Mouse (Mus musculus): ENCODE results near the gene Tmem183a. TPM values are rescaled to one million over a fixed set of nuclear protein-coding genes. Genes with fewer than 3 reads are reported as not detected.
A peak's percentile ranks its signal among the peaks of the same experiment; 100 is the strongest.

The Tmem183a gene
- total RNA-seq (2021) = 10 to 100 TPM; 11.1 to 14.2 TPM
- long read RNA-seq, experiment 1, transcript Tmem183a-201 (8 exons, 3,149 nt) = major isoform, 7 of 15 reads
- long read RNA-seq, experiment 1, partial matches to known transcripts = 0 of 15 reads
- long read RNA-seq, experiment 1, other reads (novel, unspliced or antisense) = 7 of 15 reads
- long read RNA-seq, experiment 2, transcript Tmem183a-201 (8 exons, 3,149 nt) = major isoform, 5 of 9 reads
- long read RNA-seq, experiment 2, partial matches to known transcripts = 0 of 9 reads
- long read RNA-seq, experiment 2, other reads (novel, unspliced or antisense) = 3 of 9 reads

GRCm38 (mm10) chr1:134361857-134362212, at the start of gene Tmem183a:
TSS of gene Tmem183a (minus strand) at chr1:134361979.
- DNase-seq = peak; percentile 96 to 98

- DNase-seq = no peak
These were observed 46.3 kb upstream of the Tmem183a start for GRCm38 (mm10) chr1:134408080-134408479.

DNA sequence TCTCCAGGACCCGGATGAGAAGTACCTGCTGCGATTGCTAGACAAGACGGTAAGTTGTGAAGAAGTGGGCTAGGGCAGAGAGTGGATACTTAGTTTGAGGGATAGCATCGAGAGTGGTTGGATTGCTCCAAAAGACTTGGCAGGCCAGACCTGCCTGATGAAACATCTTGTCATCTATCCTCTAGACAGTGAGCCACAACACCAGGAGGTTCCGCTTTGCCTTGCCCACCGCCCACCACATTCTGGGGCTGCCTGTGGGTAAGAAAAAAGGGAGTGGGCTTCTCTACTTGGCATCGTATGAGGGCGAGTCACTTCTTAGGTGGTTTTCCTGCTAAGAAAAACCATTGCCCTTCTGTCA, 44.6 kb upstream of the Tmem183a start:
- DNase-seq = no peak

- DNase-seq = peak; percentile 90
These were observed 44.0 kb upstream of the Tmem183a start, which contains the start of gene Cyb5r1 for GRCm38 (mm10) chr1:134405509-134406413. TSS of gene Cyb5r1 (plus strand) at chr1:134405559.

DNA sequence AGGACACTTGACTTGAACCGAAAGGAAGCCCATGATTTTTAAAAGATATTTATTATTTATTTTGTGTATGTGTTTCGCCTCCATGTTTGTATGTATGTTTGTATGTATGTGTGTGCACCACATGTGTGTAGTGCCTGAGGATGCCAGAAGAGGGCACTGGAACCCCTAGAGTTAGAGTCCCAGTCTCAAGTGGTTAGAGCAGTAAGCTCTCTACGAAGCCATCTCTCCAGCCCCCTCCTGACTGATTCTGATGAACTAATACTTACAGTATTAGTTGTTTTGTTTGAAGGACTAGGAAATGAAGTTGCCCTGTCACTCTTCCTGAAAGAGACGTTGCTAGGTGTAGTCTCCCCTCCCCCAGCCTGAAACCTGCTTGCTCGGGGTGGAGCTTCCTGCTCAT, 38.0 kb upstream of the Tmem183a start:
- DNase-seq = no peak

GRCm38 (mm10) chr1:134398210-134398609, 36.4 kb upstream of the Tmem183a start:
- no peak for DNase-seq

- no peak for DNase-seq
These were observed 32.0 kb upstream of the Tmem183a start for GRCm38 (mm10) chr1:134393827-134394226.

GRCm38 (mm10) chr1:134385666-134386065, 23.9 kb upstream of the Tmem183a start, which contains the start of gene 4933406M09Rik:
TSS of gene 4933406M09Rik (plus strand) at chr1:134385940.
- no peak for DNase-seq

DNA sequence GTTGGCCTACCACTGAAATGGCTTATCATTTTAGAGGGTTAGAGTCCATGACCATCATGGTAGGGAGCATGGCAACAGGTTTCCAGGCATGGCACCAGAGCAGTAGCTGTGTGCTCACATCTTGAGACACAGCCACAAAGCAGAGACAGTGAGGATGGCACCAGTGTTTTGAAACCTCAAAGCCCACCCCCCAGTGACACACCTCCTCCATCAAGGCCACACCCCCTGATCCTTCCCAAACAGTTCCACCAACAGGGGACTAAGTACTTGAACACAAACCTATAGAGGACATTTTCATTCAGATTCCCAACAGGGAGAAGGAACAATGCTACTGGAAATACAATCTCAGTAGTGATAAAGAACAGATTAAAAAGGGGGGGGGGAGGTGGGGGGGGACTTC, 23.4 kb upstream of the Tmem183a start:
- no peak for DNase-seq

- peak in 1 of 2 experiments; percentile 62 for DNase-seq
These were observed 22.8 kb upstream of the Tmem183a start for GRCm38 (mm10) chr1:134384581-134384980.

DNA sequence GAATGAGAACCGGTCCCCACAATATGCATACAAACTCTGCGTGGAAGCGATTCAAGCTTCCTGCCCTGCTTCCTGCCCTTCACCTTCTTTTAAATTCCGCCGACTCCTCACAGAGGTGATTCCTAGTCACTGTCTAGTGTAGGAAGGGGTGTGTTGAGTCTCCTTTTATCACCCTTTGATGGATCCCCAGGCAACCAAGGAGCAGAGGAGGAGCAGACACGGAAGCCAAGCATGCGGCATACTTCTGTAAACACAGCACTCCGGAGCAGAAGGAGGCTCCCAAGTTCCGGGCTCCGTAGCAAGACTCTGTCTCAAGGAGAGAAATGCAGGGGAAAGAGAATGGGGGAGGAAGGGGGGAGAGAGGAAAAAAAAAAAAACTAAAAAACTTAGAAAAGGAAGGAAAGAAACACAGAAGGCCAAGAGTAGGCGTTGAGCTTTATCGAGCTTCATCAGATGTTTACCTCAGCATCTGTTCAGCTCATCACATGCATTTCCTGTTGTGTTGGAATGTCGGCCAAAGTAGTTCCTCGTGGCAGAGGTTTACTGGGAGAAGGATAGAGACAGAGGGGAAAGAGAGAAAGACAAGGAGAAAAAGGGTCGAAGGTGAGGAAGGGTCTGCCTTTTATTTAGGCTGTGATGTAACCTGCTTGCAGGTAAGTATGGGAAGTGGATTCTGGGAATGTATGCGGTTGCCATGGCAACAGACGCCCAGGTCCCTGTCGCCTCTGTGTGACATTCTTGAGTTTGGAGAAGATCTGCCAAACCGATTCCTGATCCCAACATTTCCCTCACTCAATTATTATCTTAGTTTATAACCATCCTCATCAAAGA, 20.2 kb upstream of the Tmem183a start:
- peak; percentile 39 to 57 for DNase-seq

GRCm38 (mm10) chr1:134381051-134381450, 19.3 kb upstream of the Tmem183a start:
- DNase-seq = no peak

- no peak for DNase-seq
These were observed 12.3 kb upstream of the Tmem183a start for GRCm38 (mm10) chr1:134374124-134374523.

- peak; percentile 46 to 84 for DNase-seq
These were observed 7.1 kb upstream of the Tmem183a start for GRCm38 (mm10) chr1:134368777-134369337.

- no peak for DNase-seq
These were observed 3.7 kb upstream of the Tmem183a start for GRCm38 (mm10) chr1:134365491-134365890.

- DNase-seq = no peak
These were observed 1.4 kb upstream of the Tmem183a start for GRCm38 (mm10) chr1:134363194-134363593.

DNA sequence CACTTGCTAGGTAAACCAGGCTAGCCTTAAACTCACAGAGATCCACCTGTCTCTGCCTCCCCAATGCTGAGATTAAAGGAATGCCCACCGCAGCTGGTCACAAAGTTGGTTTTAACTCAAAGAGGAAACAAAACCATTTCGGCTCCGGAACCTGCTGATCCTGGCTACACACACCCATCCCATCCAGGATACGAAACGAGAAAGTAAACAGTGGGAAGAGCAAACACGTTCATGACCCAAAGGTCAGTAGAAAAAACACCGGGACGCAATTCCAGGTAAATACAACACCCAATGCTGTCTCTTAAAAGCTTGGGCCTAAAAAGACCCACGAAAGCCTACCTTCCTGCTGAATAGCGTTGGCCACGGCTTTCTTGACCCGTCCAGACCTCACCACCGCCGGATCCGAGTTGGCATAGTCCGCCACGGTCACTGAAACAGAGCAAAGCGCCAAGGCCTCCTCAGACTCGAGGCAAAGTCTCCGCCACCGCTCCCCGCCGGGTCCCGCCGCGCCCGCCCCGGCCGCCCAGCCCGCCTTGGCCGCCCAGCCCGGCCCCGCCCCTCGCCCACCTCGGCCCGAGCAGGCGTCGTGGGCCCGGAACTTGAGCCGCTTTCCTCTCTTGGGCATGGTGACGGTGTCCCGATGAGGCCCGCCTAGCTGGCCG, 453 bp downstream of the Tmem183a start:
- DNase-seq = no peak

- no peak for DNase-seq
These were observed 1.1 kb downstream of the Tmem183a start for GRCm38 (mm10) chr1:134360656-134361055.

GRCm38 (mm10) chr1:134357461-134357860, 4.3 kb downstream of the Tmem183a start:
- no peak for DNase-seq

DNA sequence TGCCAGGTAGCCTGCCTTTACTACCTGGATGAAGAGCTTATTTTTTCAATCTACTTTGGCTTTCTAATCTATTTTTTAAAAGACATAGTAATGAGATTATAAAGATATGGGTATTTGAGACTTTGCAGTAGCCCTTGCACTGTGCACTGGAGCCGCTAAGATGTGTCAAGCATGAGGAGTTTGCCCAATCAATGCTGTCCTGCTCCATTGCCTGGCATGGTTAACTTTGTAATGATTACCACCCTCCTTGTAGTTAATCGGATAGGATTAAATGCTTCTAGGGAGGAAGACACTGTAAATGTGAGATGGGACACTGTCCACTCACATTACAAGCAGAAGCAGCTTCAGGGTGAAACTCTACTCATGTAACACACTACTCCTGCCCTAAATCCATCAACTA, 8.5 kb downstream of the Tmem183a start:
- DNase-seq = no peak

DNA sequence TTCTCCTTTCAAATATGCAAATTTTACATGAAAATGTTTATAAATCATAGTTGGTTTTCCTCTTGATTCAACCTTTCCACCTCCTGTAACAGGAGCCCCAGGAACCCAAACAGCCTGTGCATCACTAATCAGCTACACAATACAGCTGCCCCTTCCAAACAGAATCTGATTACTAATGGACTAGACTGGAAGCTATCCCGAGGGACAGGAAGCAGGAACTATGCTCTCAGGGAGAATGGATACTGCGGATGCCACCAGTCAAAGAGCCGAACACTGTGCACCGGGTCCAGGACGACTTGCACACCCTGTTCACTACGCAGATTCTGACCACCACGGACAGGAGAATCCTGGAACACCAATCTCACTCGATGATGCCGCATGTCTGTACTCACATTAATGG, 14.0 kb downstream of the Tmem183a start:
- DNase-seq = no peak
